Mouse (Mus musculus): ENCODE results near the gene Ggcx. TPM values are rescaled to one million over a fixed set of nuclear protein-coding genes. Genes with fewer than 3 reads are reported as not detected.
A peak's percentile ranks its signal among the peaks of the same experiment; 100 is the strongest.
"Not testable (repeated sequence)": the region's sequence is repeated elsewhere in the genome, so short reads cannot be mapped to it uniquely, and the experiment has no call there.

Gene Ggcx
- polyA plus RNA-seq, 1 experiment from 2014 or later, result 28.6 TPM

DNA sequence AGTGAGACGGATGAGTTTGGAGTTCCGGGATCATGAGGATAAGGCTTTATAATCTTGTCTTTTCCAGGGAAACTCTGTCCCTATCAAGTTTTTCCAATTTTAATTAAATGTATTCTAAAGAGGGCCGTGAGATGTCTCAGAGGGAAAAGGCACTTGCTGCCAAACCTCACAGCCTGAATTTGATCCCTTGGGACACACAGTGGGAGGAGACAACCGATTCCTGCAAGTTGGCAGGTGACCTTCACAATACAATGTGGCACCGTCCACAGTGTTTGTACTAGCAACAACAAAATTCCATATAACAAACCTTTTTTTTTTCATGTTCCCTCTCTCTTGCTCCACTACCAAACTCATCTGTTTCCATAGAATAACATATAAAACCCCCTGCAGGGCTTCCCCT, 44.8 kb downstream of the Ggcx start:
- no peaks in the 10 kb centered on the region for H3K9me3 ChIP-seq (ENCODE audit: low read length)
- H3K4me2 ChIP-seq (replicated peaks; ENCODE audit: low read depth, low read length), result no peak overlapping the region
- H3K27me3 ChIP-seq (replicated peaks; ENCODE audit: insufficient read depth, low read length), result no peaks in the 10 kb centered on the region
- ATAC-seq (no peak), DNase-seq (ENCODE audit: low spot score) (no peak)
- H3K9ac ChIP-seq (replicated peaks; ENCODE audit: low read depth), result no peak overlapping the region
- 31% methylated on average over 5 of the region's 5 CpGs for WGBS
- no peaks in the 10 kb centered on the region for H3K36me3 ChIP-seq (ENCODE audit: insufficient read depth, low read length)
- no peak overlapping the region for H3K4me3 ChIP-seq (ENCODE audit: low read depth, low read length)
- no peak for TF ChIP-seq EP300 (IDR thresholded peaks at IDR 0.05)
- TF ChIP-seq CTCF (IDR thresholded peaks at IDR 0.05), result no peak
- H3K4me1 ChIP-seq (ENCODE audit: insufficient read depth, low read depth, low read length), result peaks cover 4% of the 10 kb centered on the region; the same call in 1 of the 2 replicates
- peak overlapping the region; percentile 35; the same call in 1 of the 2 replicates for H3K27ac ChIP-seq (ENCODE audit: low read length)

DNA sequence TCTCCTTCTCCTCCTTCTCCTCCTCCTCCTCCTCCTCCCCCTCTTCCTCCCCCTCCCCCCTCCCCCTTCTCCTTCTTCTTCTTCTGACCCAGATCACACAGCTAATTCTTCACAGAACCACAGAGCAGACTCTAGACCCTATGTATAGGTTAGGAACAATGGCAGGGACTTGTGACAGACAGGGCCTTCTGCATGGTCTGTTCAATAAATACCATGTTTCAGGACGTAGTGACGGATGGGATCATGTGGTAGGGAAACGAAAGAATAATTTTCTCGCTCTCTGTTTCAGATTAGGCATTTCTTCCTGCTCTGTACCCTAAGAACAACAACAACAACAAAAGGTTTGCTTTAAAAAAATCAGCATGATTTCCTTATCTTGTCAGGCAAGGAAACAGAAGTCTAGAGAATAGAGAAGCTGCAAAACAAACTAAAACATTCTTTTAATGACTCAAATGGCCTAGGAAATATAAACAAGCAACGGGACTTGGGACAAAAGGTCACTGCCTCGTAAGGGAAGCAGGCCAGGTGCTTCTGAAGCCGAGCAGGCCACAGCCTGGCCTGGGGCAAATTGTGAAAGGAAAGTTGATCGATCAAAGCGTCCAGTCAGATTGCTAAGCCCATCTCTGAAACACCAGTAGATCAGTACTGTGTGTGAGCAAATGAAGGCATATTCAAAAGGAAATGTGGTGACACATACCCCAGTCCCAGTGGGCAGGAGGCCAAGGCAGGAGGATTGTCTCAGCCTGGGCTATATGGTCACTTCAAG, 46.1 kb downstream of the Ggcx start:
- H3K36me3 ChIP-seq (ENCODE audit: insufficient read depth, low read length), result no peaks in the 10 kb centered on the region
- no peak overlapping the region for H3K4me2 ChIP-seq (replicated peaks; ENCODE audit: low read depth, low read length)
- H3K27ac ChIP-seq (ENCODE audit: low read length), result peak overlapping the region; percentile 20
- DNase-seq (ENCODE audit: low spot score) (peak; percentile 53), ATAC-seq (peak; percentile 68)
- WGBS, result 27% methylated on average over 9 of the region's 9 CpGs
- TF ChIP-seq EP300 (IDR thresholded peaks at IDR 0.05) (peak; percentile 88), CTCF (IDR thresholded peaks at IDR 0.05) (no peak)
- no peaks in the 10 kb centered on the region for H3K27me3 ChIP-seq (replicated peaks; ENCODE audit: insufficient read depth, low read length)
- H3K4me3 ChIP-seq (ENCODE audit: low read depth, low read length), result no peak overlapping the region
- no peaks in the 10 kb centered on the region for H3K4me1 ChIP-seq (ENCODE audit: insufficient read depth, low read depth, low read length)
- no peak overlapping the region for H3K9ac ChIP-seq (replicated peaks; ENCODE audit: low read depth)
- H3K9me3 ChIP-seq (ENCODE audit: low read length), result no peaks in the 10 kb centered on the region

DNA sequence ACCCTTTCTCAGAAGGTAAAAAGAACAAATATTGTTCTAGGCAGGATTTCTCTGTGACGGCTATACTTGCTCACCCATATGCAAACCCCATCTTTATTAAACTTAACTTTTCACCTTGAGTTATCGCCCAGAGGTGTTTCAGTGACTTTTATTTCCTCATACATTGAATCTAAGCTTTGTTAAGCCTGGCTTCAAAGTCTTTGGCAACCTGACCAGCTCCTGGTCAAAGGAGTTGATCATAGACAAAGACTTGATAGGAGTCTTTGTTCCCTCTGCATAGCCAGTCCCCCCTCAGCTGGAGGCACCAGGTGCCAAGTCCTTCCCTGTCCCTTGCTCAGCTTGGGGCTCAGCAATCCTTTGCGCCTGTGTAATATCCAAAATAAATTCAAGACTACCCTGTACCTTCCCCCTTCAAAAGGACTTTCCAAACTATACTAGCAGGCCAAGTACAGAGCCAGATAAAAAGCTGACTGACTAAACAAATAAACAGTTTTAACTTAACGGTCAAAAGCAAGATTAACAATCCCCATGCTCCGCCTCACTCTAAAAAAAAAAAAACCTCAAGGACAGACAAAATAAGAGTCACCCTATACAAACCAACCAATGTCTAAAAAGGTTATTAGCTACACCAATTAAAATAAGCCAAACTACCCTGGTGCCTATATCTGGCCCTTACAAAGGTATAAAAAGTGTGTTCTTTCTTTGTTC, 48.6 kb downstream of the Ggcx start:
- not testable (repeated sequence) for H3K36me3 ChIP-seq (ENCODE audit: insufficient read depth, low read length); H3K27me3 ChIP-seq (replicated peaks; ENCODE audit: insufficient read depth, low read length); H3K4me2 ChIP-seq (replicated peaks; ENCODE audit: low read depth, low read length); ATAC-seq; DNase-seq (ENCODE audit: low spot score); H3K9ac ChIP-seq (replicated peaks; ENCODE audit: low read depth); H3K4me1 ChIP-seq (ENCODE audit: insufficient read depth, low read depth, low read length); H3K4me3 ChIP-seq (ENCODE audit: low read depth, low read length); H3K9me3 ChIP-seq (ENCODE audit: low read length); H3K27ac ChIP-seq (ENCODE audit: low read length)
- 73% methylated on average over 5 of the region's 5 CpGs for WGBS

DNA sequence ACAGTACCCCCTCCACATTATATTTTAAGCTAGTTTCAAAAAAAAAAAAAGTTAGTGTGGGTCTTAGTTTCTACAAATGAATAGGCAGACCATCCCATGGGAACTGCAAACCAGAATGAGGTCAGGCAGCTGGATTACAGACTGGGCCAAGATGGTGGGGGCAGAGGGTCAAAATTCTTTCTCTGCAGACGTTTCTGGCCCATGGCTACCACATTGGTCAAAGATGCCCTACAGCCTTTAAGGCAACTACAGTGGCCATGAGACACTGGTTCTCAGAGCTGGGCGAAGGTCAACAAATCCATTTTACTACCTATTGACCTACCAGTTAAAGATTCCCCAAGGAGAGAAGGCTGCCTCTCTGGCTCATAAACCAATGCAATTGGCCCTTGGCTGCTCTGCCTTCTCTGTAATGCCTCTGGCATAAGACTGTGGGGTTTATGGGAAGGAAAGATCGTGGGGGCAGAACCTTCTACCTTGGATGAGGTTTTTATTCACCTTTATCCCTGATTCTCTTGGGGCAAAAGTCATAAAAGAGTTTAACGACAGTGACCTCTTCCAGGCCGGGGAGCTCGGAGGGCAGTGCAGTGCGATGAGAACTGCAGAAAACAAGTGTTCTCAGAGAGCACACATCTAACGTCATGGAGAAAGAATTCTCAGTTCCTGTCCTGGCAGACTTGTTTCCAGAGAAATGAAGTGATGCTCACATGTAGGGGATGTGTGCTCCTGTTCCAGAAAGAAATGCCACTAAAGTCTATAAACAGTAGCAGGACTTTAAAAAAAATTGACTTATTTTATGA, 51.5 kb downstream of the Ggcx start:
- 0 out of 2 replicates have a peak overlapping the region, but pooled peaks have one; percentile 32 for H3K27ac ChIP-seq (ENCODE audit: low read length)
- peak; percentile 50; the same call in 1 of the 2 replicates for ATAC-seq

DNA sequence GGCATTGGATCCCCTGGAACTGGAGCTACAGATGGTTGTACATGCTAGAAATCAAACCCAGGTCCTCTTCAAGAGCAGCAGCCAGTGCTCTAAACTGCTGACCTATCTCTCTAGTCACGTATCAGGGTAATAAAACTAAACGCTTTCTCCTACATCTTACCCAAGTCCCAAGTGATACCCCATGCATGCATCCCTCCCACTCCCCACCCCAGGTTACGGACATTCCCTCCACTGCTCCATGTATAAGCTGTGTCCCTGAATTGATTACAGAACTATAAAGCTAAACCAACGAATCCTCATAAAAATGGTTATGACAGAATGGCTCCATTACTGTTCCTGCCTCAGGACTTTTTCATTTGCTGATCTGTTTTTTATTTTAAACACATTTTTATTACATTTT, 52.1 kb downstream of the Ggcx start:
- H3K27ac ChIP-seq (ENCODE audit: low read length), result no peak overlapping the region

More for the DNA sequence above, 51.5 kb downstream of the Ggcx start:
- TF ChIP-seq CTCF (IDR thresholded peaks at IDR 0.05), result no peak
- peak; percentile 24 for TF ChIP-seq EP300 (IDR thresholded peaks at IDR 0.05)
- Histone ChIP-seq H3K4me2 (replicated peaks; ENCODE audit: low read depth, low read length) (no peak overlapping the region), H3K27me3 (replicated peaks; ENCODE audit: insufficient read depth, low read length) (no peaks in the 10 kb centered on the region), H3K9ac (replicated peaks; ENCODE audit: low read depth) (no peak overlapping the region), H3K4me1 (ENCODE audit: insufficient read depth, low read depth, low read length) (no peaks in the 10 kb centered on the region), H3K36me3 (ENCODE audit: insufficient read depth, low read length) (no peaks in the 10 kb centered on the region), H3K9me3 (ENCODE audit: low read length) (no peaks in the 10 kb centered on the region), H3K4me3 (ENCODE audit: low read depth, low read length) (no peak overlapping the region)
- 64% methylated on average over 8 of the region's 8 CpGs for WGBS
- DNase-seq (ENCODE audit: low spot score), result peak; percentile 25

More for the DNA sequence above, 52.1 kb downstream of the Ggcx start:
- Histone ChIP-seq H3K36me3 (ENCODE audit: insufficient read depth, low read length) (no peaks in the 10 kb centered on the region), H3K4me3 (ENCODE audit: low read depth, low read length) (no peak overlapping the region), H3K4me1 (ENCODE audit: insufficient read depth, low read depth, low read length) (no peaks in the 10 kb centered on the region), H3K9me3 (ENCODE audit: low read length) (no peaks in the 10 kb centered on the region), H3K9ac (replicated peaks; ENCODE audit: low read depth) (no peak overlapping the region), H3K4me2 (replicated peaks; ENCODE audit: low read depth, low read length) (no peak overlapping the region), H3K27me3 (replicated peaks; ENCODE audit: insufficient read depth, low read length) (no peaks in the 10 kb centered on the region)
- ATAC-seq, result no peak
- no peak for TF ChIP-seq CTCF (IDR thresholded peaks at IDR 0.05)
- no peak for TF ChIP-seq EP300 (IDR thresholded peaks at IDR 0.05)
- no peak for DNase-seq (ENCODE audit: low spot score)
- WGBS, result 86% methylated on average over 4 of the region's 4 CpGs
